Mouse (Mus musculus) left cerebral cortex, adult 6 months (tissue): ENCODE results near the gene Ube4b. TPM values are rescaled to one million over a fixed set of nuclear protein-coding genes. Genes with fewer than 3 reads are reported as not detected.

ENCODE experiments used
- long read RNA-seq, 2 experiments: library from polyadenylated mRNA; unstranded; transcript quantifications; one replicate each; pipeline ENCODE4 v2.0.0; 2019 to 2020
- polyA plus RNA-seq: library from polyadenylated mRNA; unstranded; fragments of <200 nt; fragmentation: Nextera tagmentation; gene quantifications from 2 replicates; pipeline ENCODE4 v1.2.3, GENCODE M21; 2021

Gene Ube4b
- polyA plus RNA-seq = 19.6 and 25.9 TPM in 2 replicates
- long read RNA-seq, experiment 1, full-length matches to known transcripts = 80 of 125 reads
- long read RNA-seq, experiment 1, partial matches to known transcripts = 32 of 125 reads
- long read RNA-seq, experiment 1, other reads (novel, unspliced or antisense) = 13 of 125 reads
- long read RNA-seq, experiment 2, full-length matches to known transcripts = 7 of 37 reads
- long read RNA-seq, experiment 2, partial matches to known transcripts = 11 of 37 reads
- long read RNA-seq, experiment 2, other reads (novel, unspliced or antisense) = 19 of 37 reads

GRCm38 (mm10) chr4:149426325-149427199 is at the start of gene Ube4b:
TSS of gene Ube4b (minus strand) at chr4:149426749.

GRCm38 (mm10) chr4:149454879-149455278 is 28.3 kb upstream of the Ube4b start, which contains the start of gene Rbp7:
TSS of gene Rbp7 (minus strand) at chr4:149454978.

GRCm38 (mm10) chr4:149307596-149308490 is 118.7 kb downstream of the Ube4b start, which contains the start of gene Kif1b:
TSS of gene Kif1b (minus strand) at chr4:149307693.

Other genes with a start within 250 kb of the Ube4b start
- gene Kif1b, start 119.1 kb downstream of the Ube4b start, polyA plus RNA-seq = 51.0 and 56.0 TPM in 2 replicates
- gene Rbp7, start 28.2 kb upstream of the Ube4b start, polyA plus RNA-seq = not detected in 2 replicates
- not detected in 2 replicates for gene Tmem274, start 50.6 kb upstream of the Ube4b start, polyA plus RNA-seq
- 4.3 and 4.7 TPM in 2 replicates for gene Nmnat1, start 58.5 kb upstream of the Ube4b start, polyA plus RNA-seq
- gene Lzic, start 58.5 kb upstream of the Ube4b start, polyA plus RNA-seq = 18.4 and 20.2 TPM in 2 replicates
- 36.4 and 43.9 TPM in 2 replicates for gene Ctnnbip1, start 91.5 kb upstream of the Ube4b start, polyA plus RNA-seq
- gene Clstn1, start 159.7 kb upstream of the Ube4b start, polyA plus RNA-seq = 123 and 286 TPM in 2 replicates